Mouse (Mus musculus): ENCODE measurements around the gene Syndig1.
A peak's percentile ranks its signal among the peaks of the same experiment; 100 is the strongest.

The Syndig1 gene

GRCm38 (mm10) chr2:149873346-149873745 is 44.3 kb downstream of the Syndig1 start:
- peak; percentile 82 to 94 for DNase-seq (ENCODE audit: low spot score in 2 of 2)

GRCm38 (mm10) chr2:149877954-149878353 is 48.9 kb downstream of the Syndig1 start:
- DNase-seq (ENCODE audit: low spot score in 2 of 2) = peak in 1 of 2 experiments; percentile 33

GRCm38 (mm10) chr2:149887634-149888033 is 58.6 kb downstream of the Syndig1 start:
- DNase-seq (ENCODE audit: low spot score in 2 of 2) = no peak

GRCm38 (mm10) chr2:149891647-149892046 is 62.6 kb downstream of the Syndig1 start:
- DNase-seq (ENCODE audit: low spot score in 2 of 2) = no peak

- DNase-seq (ENCODE audit: low spot score in 2 of 2) = no peak
These were observed 67.3 kb downstream of the Syndig1 start for GRCm38 (mm10) chr2:149896337-149896736.

- no peak for DNase-seq (ENCODE audit: low spot score in 2 of 2)
These were observed 70.6 kb downstream of the Syndig1 start for GRCm38 (mm10) chr2:149899615-149900014.

- no peak for DNase-seq (ENCODE audit: low spot score in 2 of 2)
These were observed 71.6 kb downstream of the Syndig1 start for GRCm38 (mm10) chr2:149900606-149901005.

- DNase-seq (ENCODE audit: low spot score in 2 of 2) = no peak
These were observed 75.4 kb downstream of the Syndig1 start for GRCm38 (mm10) chr2:149904405-149904804.

- no peak for DNase-seq (ENCODE audit: low spot score in 2 of 2)
These were observed 77.7 kb downstream of the Syndig1 start for GRCm38 (mm10) chr2:149906694-149907093.

GRCm38 (mm10) chr2:149917162-149917561 is 88.2 kb downstream of the Syndig1 start:
- DNase-seq (ENCODE audit: low spot score in 2 of 2) = peak in 1 of 2 experiments; percentile 52

- DNase-seq (ENCODE audit: low spot score in 2 of 2) = no peak
These were observed 94.5 kb downstream of the Syndig1 start for GRCm38 (mm10) chr2:149923561-149923960.

GRCm38 (mm10) chr2:149925911-149926310 is 96.9 kb downstream of the Syndig1 start:
- no peak for DNase-seq (ENCODE audit: low spot score in 2 of 2)

GRCm38 (mm10) chr2:149927001-149927400 is 98.0 kb downstream of the Syndig1 start:
- no peak for DNase-seq (ENCODE audit: low spot score in 2 of 2)

GRCm38 (mm10) chr2:149927481-149927880 is 98.5 kb downstream of the Syndig1 start:
- no peak for DNase-seq (ENCODE audit: low spot score in 2 of 2)

GRCm38 (mm10) chr2:149929986-149930385 is 101.0 kb downstream of the Syndig1 start:
- DNase-seq (ENCODE audit: low spot score in 2 of 2) = peak; percentile 13 to 19

- no peak for DNase-seq (ENCODE audit: low spot score in 2 of 2)
These were observed 102.1 kb downstream of the Syndig1 start for GRCm38 (mm10) chr2:149931111-149931510.

- no peak for DNase-seq (ENCODE audit: low spot score in 2 of 2)
These were observed 103.1 kb downstream of the Syndig1 start for GRCm38 (mm10) chr2:149932095-149932494.

GRCm38 (mm10) chr2:149933247-149933898 is 104.4 kb downstream of the Syndig1 start:
- DNase-seq (ENCODE audit: low spot score in 2 of 2) = peak in 1 of 2 experiments; percentile 9

GRCm38 (mm10) chr2:149934139-149934538 is 105.1 kb downstream of the Syndig1 start:
- no peak for DNase-seq (ENCODE audit: low spot score in 2 of 2)

GRCm38 (mm10) chr2:149938829-149939228 is 109.8 kb downstream of the Syndig1 start:
- no peak for DNase-seq (ENCODE audit: low spot score in 2 of 2)

- DNase-seq (ENCODE audit: low spot score in 2 of 2) = no peak
These were observed 110.6 kb downstream of the Syndig1 start for GRCm38 (mm10) chr2:149939586-149939985.

- no peak for DNase-seq (ENCODE audit: low spot score in 2 of 2)
These were observed 121.6 kb downstream of the Syndig1 start for GRCm38 (mm10) chr2:149950641-149951040.

GRCm38 (mm10) chr2:149971014-149971413 is 142.0 kb downstream of the Syndig1 start:
- DNase-seq (ENCODE audit: low spot score in 2 of 2) = no peak

GRCm38 (mm10) chr2:149973583-149973982 is 144.6 kb downstream of the Syndig1 start:
- DNase-seq (ENCODE audit: low spot score in 2 of 2) = peak; percentile 26 to 39
